10 mouse cellular contexts compared by ENCODE assay signal in genomic region chr2:153333822-153334232, GRCm38 (mm10). TPM values are rescaled to one million over a fixed set of nuclear protein-coding genes. Genes with fewer than 3 reads are reported as not detected.
A peak's percentile ranks its signal among the peaks of the same experiment; 100 is the strongest.
DNase-seq lines count a peak whose midpoint lies in the region; ATAC-seq and TF ChIP-seq lines count a peak whose summit lies in the region.
"Had no signal": no experiment of that assay in that cellular context is flagged by ENCODE, and none has a peak within 500 bp of the region (broad histone marks: within the 10 kb centered on the region; RNA-seq: fewer than 3 reads in every experiment).

No protein-coding gene starts in this region.

- DNase-seq in thymus, postnatal 0 days (ENCODE audit: low spot score): peak; percentile 73
- DNase-seq in spleen, postnatal 36 days (ENCODE audit: low spot score in 2 of 2): no peak
- no peak for DNase-seq in cerebellum, adult 9-10 months
- DNase-seq in gastrocnemius, postnatal 10 days: no peak
- DNase-seq: retina, postnatal 1 day had no signal

- H3K4me3 ChIP-seq in intestine, postnatal 0 days (ENCODE audit: low read depth, low read length): no peak overlapping the region
- H3K4me3 ChIP-seq in intestine, embryonic 15.5 days (replicated peaks): no peak overlapping the region
- H3K4me3 ChIP-seq in kidney, embryonic 16.5 days (ENCODE audit: low read length): no peak overlapping the region
- H3K4me3 ChIP-seq in lung, embryonic 16.5 days (ENCODE audit: low read length): no peak overlapping the region

- peak; percentile 20; the same call in 1 of the 2 replicates for TF ChIP-seq CTCF in intestine, postnatal 0 days (IDR thresholded peaks at IDR 0.05; ENCODE audit: low read depth)

- no peaks in the 10 kb centered on the region for H3K9me3 ChIP-seq in intestine, postnatal 0 days (ENCODE audit: control insufficient read depth)
- no peaks in the 10 kb centered on the region for H3K9me3 ChIP-seq in intestine, embryonic 15.5 days
- H3K9me3 ChIP-seq in kidney, embryonic 16.5 days (ENCODE audit: low read length): no peaks in the 10 kb centered on the region
- no peaks in the 10 kb centered on the region for H3K9me3 ChIP-seq in lung, embryonic 16.5 days (ENCODE audit: control insufficient read depth, low read length)

- H3K4me2 ChIP-seq in intestine, postnatal 0 days (replicated peaks; ENCODE audit: low read depth): no peak overlapping the region
- no peak overlapping the region for H3K4me2 ChIP-seq in intestine, embryonic 15.5 days (replicated peaks)
- H3K4me2 ChIP-seq in kidney, embryonic 16.5 days (replicated peaks; ENCODE audit: low read depth, low read length): no peak overlapping the region
- H3K4me2 ChIP-seq in lung, embryonic 16.5 days (ENCODE audit: low read depth, low read length): no peak overlapping the region

- ATAC-seq in intestine, postnatal 0 days: no peak
- no peak for ATAC-seq in intestine, embryonic 15.5 days
- 0 out of 2 replicates have a peak, but pooled peaks have one; percentile 54 for ATAC-seq in kidney, embryonic 16.5 days (ENCODE audit: low FRiP score, low TSS enrichment)
- ATAC-seq in lung, embryonic 16.5 days (ENCODE audit: low read depth): peak; percentile 43
- ATAC-seq: hindbrain, postnatal 0 days had no signal

- WGBS in intestine, postnatal 0 days: 68% methylated on average over 6 of the region's 6 CpGs
- 71% methylated on average over 6 of the region's 6 CpGs for WGBS in intestine, embryonic 15.5 days
- 58% methylated on average over 6 of the region's 6 CpGs for WGBS in kidney, embryonic 16.5 days
- WGBS in lung, embryonic 16.5 days: 62% methylated on average over 6 of the region's 6 CpGs

- H3K27ac ChIP-seq in intestine, postnatal 0 days (ENCODE audit: low read depth, low read length): no peak overlapping the region
- no peak overlapping the region for H3K27ac ChIP-seq in intestine, embryonic 15.5 days
- no peak overlapping the region for H3K27ac ChIP-seq in kidney, embryonic 16.5 days (ENCODE audit: low read length)
- H3K27ac ChIP-seq in lung, embryonic 16.5 days (ENCODE audit: low read length): no peak overlapping the region
- H3K27ac ChIP-seq: hindbrain, postnatal 0 days had no signal

- H3K4me1 ChIP-seq in intestine, postnatal 0 days (replicated peaks; ENCODE audit: control insufficient read depth, insufficient read depth, low read length): no peaks in the 10 kb centered on the region
- no peaks in the 10 kb centered on the region for H3K4me1 ChIP-seq in intestine, embryonic 15.5 days (replicated peaks)
- H3K4me1 ChIP-seq in kidney, embryonic 16.5 days (ENCODE audit: insufficient read depth, low read length): no peaks in the 10 kb centered on the region
- H3K4me1 ChIP-seq in lung, embryonic 16.5 days (replicated peaks; ENCODE audit: control insufficient read depth, insufficient read depth, low read length): no peaks in the 10 kb centered on the region

- H3K9ac ChIP-seq in intestine, postnatal 0 days (ENCODE audit: low read depth, low read length): no peak overlapping the region
- no peak overlapping the region for H3K9ac ChIP-seq in intestine, embryonic 15.5 days
- H3K9ac ChIP-seq in kidney, embryonic 16.5 days (replicated peaks; ENCODE audit: low read length): no peak overlapping the region
- no peak overlapping the region for H3K9ac ChIP-seq in lung, embryonic 16.5 days (ENCODE audit: low read length)

- no peaks in the 10 kb centered on the region for H3K27me3 ChIP-seq in intestine, postnatal 0 days (replicated peaks; ENCODE audit: control insufficient read depth, insufficient read depth, low read length)
- no peaks in the 10 kb centered on the region for H3K27me3 ChIP-seq in intestine, embryonic 15.5 days (replicated peaks)
- H3K27me3 ChIP-seq in kidney, embryonic 16.5 days (ENCODE audit: insufficient read depth, low read length): no peaks in the 10 kb centered on the region
- no peaks in the 10 kb centered on the region for H3K27me3 ChIP-seq in lung, embryonic 16.5 days (ENCODE audit: control insufficient read depth, insufficient read depth, low read depth, low read length)

- peaks cover 28% of the 10 kb centered on the region for H3K36me3 ChIP-seq in intestine, postnatal 0 days (ENCODE audit: control insufficient read depth, insufficient read depth)
- H3K36me3 ChIP-seq in intestine, embryonic 15.5 days: peaks cover 14% of the 10 kb centered on the region
- peaks cover 19% of the 10 kb centered on the region; the same call in 1 of the 2 replicates for H3K36me3 ChIP-seq in kidney, embryonic 16.5 days (ENCODE audit: insufficient read depth, low read length)
- H3K36me3 ChIP-seq in lung, embryonic 16.5 days (ENCODE audit: control insufficient read depth, insufficient read depth, low read length): peaks cover 9% of the 10 kb centered on the region

RNA-seq across cellular contexts. Expression of gene Asxl1, which starts 11.8 kb away (rescaled TPM):
- 6.7 and 7.4 TPM in 2 replicates for polyA plus RNA-seq in intestine, postnatal 0 days (2015; fragmentation: Nextera tagmentation; extraction: Ambion mirVana)
- 12.4 and 13.5 TPM in 2 replicates for polyA plus RNA-seq in intestine, embryonic 15.5 days (2015; fragmentation: Nextera tagmentation; extraction: Ambion mirVana)
- 11.6 and 11.7 TPM in 2 replicates for polyA plus RNA-seq in kidney, embryonic 16.5 days (2015; fragmentation: Nextera tagmentation; extraction: Ambion mirVana)
- polyA plus RNA-seq in lung, embryonic 16.5 days (2015; fragmentation: Nextera tagmentation; extraction: Ambion mirVana): 9.0 and 9.6 TPM in 2 replicates
- 13.3 and 15.6 TPM in 2 replicates for polyA plus RNA-seq in thymus, postnatal 0 days (2015; fragmentation: Nextera tagmentation; extraction: Ambion mirVana)
- 10 to 100 TPM; 14.7 to 19.6 TPM for total RNA-seq in gastrocnemius, postnatal 10 days (2021)

RNA-seq across cellular contexts. Expression of gene Kif3b, which starts 42.6 kb away (rescaled TPM):
- polyA plus RNA-seq in intestine, postnatal 0 days (2015; fragmentation: Nextera tagmentation; extraction: Ambion mirVana): 8.1 and 8.2 TPM in 2 replicates
- 7.1 and 7.7 TPM in 2 replicates for polyA plus RNA-seq in intestine, embryonic 15.5 days (2015; fragmentation: Nextera tagmentation; extraction: Ambion mirVana)
- polyA plus RNA-seq in kidney, embryonic 16.5 days (2015; fragmentation: Nextera tagmentation; extraction: Ambion mirVana): 8.9 TPM in 2 replicates
- polyA plus RNA-seq in lung, embryonic 16.5 days (2015; fragmentation: Nextera tagmentation; extraction: Ambion mirVana): 7.1 TPM in 2 replicates
- polyA plus RNA-seq in thymus, postnatal 0 days (2015; fragmentation: Nextera tagmentation; extraction: Ambion mirVana): 6.5 and 7.3 TPM in 2 replicates
- 1 to 10 TPM; 6.0 to 6.9 TPM for total RNA-seq in gastrocnemius, postnatal 10 days (2021)

Comparison
In these comparisons a context has a peak if more than half of its experiments do, and no peak if none do; other contexts are left out.
1. ATAC-seq: peak in kidney, embryonic 16.5 days (single experiment) and lung, embryonic 16.5 days (single experiment); none in intestine, postnatal 0 days (single experiment) and intestine, embryonic 15.5 days (single experiment).